Mouse (Mus musculus) frontal cortex, postnatal 10 days (tissue): ENCODE measurements around the gene Ska2.

ENCODE experiments used
- DNase-seq, 2 experiments: peaks; one replicate each; pipeline ENCODE4 v3.0.0; 2022; ENCODE audit warnings: low spot score in 2 of 2, mixed read lengths in 1 of 2

Gene Ska2

DNA sequence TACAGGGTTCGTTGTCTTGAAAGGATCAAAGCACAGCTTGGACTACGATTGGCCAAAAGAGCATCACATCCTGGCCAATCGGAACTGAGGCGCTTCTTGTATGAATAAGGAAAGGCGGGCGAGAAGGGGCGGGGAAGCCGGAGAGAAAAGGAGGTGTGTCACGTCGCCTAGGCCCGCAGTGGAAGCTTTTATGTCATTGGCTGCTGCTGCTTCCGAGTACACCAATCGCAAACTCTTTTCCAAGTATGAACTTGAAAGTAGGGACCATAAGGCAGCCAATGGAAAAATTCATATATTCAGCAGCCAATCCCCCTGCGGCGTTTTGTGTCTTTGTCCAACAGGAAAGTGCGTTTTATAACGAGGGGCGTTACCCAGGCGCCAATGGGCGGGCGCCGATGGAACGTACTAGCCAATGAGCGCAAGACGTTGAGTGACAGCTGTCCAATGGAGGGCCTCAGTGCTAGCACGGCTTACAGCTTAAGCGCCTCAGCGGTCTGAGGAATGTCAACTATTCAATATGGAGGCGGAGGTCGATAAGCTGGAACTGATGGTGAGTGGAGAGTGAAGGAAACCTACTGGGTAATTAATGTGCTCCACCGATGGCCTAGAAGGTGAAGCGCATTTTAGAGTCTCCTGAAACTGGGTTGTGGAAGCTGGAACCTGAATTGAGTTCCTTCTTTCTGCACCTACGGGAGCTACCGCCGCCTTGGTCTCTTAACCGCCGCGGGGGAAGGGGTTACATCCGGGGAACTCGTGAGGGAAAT lies at the start of gene Ska2:
TSS of gene Ska2 (plus strand) at position 480 of the 764 bp plus-strand sequence.
- DNase-seq = peak; percentile 97 to 99

DNA sequence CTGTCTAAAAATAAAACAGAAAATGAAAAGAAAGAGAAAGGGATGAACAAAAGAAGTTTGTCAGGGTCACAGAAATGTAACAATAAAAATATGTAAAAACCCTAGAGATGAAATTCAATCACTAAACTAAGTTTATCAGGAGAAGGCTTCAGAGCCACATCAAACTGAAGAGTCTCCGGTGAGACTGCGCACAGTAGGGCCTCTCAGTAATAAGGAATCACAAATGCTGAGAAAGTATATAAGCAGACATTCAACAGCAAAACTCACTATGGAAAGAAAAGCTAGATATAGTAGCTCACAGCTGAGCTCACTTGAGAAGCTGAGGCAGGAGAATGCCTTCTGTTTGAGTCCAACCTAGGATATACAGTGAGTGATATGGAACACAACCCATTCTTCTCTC lies 48.6 kb upstream of the Ska2 start:
- DNase-seq = no peak

DNA sequence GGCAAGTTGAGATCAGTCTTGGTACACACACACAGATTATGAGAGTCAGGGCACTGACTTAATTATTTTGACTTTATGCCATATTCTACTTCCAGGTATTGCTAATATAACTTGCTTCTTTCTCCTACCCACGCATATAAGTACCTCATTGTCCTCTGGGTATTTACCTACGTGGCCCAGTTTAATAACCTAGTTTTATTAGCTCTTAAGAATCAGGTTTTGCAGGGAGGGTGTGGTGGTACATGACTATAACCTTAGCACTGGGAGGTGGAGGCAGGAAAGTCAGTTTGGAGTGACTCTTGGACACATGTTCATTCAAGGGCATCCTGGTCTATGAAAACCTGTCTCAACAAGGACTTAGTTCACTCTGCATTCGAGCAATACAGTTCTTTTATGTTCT lies 46.9 kb upstream of the Ska2 start:
- DNase-seq = no peak

DNA sequence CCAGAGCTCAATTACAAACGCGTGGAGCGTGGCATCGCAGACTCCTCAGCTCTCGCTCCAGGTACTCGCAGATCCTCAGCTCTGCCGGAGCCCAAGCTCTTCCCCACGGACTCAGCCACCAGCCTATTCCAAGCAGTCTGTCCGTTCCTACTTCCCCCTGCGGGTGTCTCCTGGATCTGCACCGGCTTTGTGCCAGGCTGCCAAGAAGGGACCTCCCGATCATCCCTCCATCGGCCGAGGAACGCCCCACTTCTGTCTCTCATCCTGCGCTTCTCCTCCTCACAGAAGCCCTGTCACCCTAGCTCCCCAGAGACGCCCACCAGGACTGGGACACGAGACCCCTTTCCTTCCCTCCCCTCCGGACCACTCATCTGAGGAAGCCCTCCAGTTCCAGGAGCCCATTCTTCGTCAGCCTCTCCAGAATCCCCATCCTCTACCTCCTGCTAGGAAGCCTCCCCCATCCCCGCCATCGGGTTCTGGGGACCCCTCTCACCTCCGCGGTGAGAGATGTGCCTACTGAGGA lies 35.6 kb upstream of the Ska2 start:
- peak; percentile 59 to 71 for DNase-seq

DNA sequence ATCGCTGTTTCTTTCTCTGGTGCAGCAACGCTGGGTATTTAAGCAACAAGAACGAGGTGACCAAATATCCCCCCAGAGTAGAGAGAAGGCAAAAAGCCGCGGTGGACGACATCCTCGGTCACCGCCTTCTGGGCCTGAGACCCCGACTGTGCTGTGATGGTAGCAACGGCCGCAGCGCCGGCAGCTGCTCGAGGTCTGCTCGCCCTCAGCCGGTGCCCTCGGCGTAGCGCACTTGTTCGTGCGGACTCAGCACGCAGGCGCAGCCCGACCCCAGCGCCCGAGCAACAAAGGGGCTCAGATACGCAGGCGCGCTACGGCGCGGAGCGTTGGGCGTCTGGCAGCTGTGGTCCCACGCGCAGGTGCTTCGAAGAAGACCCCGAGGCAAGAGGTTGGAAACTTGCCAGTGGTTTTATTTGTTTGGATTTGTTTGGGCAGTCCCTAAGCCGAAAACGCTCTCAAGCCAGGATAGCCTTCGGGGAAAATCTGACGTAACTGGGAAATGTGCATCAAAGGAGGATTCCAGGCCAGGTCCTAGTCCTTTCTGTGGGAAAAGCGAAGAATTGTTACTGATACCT lies 35.1 kb upstream of the Ska2 start, which contains the start of gene Gdpd1:
TSS of gene Gdpd1 (minus strand) at position 197 of the 575 bp plus-strand sequence.
- peak; percentile 83 to 90 for DNase-seq

DNA sequence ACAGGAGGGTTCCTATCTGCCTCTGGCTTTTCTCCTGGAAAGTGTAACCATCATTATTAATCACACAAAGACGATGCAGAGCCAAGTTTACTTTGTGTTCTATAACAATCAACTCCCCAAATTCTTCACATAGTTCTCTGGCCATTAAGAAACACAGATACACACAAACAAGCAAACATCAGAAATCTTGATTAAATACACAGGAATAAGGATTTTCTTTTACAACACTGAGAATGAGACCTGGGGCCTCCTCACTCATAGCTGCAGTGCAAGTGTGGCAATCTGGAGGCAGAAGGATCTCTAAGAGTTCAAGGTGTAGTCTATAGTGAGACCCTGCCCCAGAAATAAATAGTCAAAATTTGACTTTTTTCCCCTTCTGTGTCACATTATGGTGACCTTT lies 25.3 kb upstream of the Ska2 start:
- no peak for DNase-seq

DNA sequence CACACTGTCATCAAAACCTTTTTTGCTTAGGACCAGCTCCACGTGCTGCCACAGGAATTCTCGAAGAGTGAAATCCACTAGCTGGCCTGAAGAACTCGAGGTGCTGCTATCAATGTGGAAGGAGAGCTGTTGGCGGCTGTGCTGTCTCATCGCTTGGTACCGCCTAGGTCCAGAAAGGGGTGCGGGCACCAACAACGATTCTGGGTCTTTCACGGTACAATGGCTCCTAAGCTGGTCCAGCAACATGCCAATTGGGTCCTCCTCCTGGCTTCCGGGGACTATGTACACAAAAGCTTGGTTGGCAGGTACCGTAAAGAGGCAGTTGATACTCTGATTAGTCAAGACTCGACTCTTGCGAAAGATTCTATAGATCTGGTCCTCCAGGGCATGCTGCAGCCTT lies 23.6 kb upstream of the Ska2 start:
- DNase-seq = no peak

DNA sequence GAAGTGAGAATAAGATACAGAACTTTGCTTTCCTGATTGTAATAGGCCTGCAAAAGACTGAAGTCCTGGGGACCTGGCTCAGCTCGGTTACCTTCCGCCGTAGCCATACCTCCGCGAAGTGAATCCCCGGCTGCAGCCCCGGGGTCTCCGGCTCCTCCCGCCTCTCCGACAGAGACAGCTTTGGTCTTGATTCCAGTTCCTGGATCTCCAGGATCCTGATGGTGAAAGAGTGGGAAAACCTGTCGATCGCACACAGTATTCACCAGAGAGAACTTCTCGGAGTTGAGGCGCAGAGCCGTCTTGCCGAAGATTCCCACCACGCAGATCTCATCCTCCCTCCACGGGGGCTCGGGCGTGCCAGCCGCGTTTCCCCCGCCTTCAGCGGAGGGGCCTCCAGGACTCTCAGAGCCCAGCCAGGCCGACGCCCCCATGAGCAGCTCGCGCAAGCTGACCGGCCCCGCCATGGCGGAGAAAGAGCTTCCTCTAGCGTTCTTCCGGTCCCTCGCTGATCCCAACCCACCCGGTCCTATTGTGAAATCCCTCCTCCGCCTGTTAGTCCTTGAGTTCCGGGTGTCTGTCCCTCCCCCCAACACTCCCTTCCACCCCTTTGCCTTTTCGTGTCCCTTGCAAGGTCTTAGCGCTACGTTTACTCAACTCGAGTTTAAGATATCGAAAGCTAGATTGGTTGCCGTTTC lies 22.6 kb upstream of the Ska2 start, which contains the start of gene Smg8:
TSS of gene Smg8 (minus strand) at position 485 of the 695 bp plus-strand sequence.
- peak; percentile 59 to 74 for DNase-seq

DNA sequence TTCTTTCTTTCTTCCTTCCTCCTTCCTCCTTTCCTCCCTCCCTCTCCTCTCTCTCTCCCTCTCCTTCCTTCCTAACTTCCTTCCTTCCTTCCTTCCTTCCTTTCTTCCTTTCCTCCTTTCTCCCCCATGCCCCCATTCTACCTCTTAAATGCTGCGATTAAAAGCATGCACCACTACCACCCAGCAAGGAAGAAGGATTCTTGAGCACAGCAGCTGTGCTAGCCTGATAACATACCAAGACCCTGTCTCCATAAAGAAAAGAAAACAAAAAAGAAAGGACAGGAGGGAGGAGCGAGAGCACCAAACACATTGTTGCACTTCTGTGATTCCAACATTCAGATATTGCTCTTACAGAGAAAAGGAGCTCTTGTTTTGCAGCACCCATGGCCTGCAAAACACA lies 21.9 kb upstream of the Ska2 start:
- no peak for DNase-seq

DNA sequence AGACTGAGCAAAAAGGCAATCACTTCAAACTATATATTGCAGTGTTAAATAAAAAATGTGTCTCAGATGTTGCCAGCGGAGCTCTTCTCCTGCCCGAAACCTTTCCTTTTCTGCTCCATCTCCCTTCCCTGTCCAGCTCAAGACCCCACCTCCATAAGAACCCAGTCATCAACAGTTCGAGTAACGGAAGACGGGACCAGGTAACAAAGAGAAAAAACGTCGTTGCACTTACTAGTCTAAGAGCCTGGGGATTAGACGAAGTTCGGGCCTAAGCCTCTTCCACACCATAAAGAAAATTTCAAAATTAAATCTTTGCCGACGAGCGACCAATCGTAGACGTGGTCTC lies 652 bp upstream of the Ska2 start, which contains the start of gene Prr11:
TSS of gene Prr11 (minus strand) at position 300 of the 346 bp plus-strand sequence.
- DNase-seq = no peak

DNA sequence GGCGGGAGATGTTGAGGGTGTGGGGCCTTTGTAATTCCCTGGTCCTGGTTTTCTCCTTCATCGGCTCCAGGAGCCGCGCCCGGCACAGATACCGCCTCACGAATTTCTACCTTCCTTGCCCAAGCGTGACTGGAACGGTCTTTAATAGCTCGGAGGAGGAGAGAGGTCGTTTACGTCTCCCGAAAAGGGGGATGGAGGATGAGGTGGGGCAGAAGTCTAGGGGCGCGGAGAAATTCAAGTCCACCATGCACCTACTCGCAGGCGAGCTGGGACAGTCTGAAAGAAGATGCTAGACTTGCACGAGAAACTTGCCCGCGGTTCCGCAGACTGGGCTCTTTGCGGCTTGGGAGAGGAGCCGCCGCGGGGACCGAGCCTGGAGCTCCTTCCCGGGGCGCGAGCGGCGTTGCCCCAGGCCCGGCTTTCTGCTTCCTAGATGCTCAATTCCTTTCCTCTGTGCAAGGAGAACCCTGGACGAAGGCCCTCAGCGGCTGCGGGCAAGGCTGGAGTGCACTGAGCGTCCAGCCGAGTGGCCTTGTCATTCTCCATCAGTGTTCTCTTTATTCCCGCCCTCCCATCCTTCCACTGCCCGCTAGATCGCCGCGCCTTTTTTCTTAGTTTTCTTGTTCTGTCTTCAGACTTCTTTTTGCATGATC lies 611 bp downstream of the Ska2 start:
- DNase-seq = no peak

DNA sequence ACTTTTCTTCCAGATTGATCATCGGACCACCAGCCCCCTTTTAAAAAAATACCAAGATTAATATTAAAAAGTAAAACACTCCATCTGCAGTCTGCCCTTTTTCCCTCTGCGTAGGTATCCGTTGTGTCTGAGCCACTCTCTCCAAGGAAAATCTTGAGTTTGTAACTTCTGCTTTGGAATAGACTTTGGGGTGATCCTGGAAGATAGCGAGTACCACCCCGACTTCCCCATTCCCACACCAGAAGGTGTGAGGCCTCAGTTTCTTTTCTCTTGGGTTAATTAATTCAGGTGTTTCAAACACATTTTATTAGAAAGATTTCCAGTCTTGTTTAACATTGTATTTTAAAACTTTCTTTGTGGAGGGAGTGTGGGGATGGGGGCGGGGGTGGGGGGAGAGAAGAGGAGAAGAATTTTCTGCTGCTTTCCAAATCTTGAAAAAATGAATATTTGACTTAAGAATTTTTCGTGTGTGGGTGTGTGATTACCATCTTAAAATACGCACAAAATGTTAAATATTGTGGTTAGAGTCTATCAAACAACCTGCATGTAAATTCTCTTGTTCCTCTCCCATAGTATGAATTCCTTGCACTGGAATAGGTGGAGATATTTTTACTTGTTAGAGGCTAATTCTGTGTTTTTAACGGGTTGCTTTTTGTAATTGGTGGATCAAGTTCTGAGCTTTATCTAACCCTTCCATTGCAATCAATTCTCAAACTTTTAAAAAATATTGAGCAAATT lies 1.3 kb downstream of the Ska2 start:
- DNase-seq = no peak

DNA sequence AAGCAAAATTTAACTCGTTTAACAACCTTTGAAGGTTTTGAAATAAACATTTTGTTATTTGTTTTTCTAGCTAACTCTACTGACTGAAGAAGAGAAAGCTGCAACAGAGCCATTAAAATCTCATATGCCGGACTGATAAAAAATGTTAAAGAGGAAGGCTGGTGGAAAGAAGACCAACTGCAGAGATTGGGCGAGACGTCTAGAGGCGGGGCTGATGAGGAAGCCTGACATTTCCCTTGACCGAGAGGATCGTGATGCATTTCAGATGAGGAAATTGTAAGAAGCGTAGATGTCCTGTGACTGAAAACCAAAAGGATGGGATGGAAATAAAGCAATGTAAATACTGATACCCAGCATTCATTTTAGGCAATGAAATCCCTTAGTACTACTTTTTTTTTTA lies 12.8 kb downstream of the Ska2 start:
- DNase-seq = no peak

DNA sequence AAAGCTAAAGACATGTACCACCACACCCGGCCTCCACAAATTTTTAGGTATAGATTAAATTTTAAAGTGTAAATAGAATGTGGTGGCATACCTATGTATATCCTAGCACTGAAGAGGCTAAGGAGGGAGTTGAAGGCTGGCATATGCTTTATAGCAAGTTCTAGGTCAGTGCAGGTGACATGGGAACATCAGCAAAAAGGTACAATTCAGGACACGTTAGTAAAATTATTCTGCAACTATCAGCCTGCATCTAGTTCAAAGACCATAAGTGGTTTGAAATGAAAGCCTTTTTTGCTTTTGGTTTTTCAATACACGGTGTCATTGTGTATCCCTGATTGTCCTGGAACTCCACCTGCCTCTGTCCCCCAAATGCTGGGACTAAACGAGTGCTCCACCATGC lies 16.5 kb downstream of the Ska2 start:
- no peak for DNase-seq

DNA sequence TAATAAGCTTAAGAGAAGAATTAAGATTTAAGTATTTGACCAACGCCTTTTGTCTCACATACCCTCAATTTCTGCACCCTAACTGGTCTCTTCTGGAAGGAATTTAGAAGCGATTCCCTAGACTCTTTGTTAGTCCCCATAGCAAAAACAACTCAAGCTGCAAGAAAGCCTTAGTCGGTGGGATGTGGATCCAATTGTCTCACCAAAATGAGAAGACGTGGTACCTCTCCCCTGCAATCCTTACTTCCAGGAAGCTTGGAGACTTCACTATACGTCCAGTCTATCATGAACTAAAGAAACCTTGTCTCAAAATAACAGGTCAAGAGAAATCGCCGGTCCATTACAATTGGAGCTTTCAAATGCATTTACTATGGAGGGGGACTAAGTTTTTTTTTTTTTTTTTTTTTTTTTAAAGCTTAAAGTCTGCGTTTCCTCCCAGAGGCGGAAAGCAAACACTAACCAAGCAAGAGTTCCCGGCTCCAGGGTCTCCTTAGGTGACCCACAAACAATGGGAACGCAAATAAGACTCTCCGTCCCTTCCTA lies 17.3 kb downstream of the Ska2 start:
- no peak for DNase-seq

DNA sequence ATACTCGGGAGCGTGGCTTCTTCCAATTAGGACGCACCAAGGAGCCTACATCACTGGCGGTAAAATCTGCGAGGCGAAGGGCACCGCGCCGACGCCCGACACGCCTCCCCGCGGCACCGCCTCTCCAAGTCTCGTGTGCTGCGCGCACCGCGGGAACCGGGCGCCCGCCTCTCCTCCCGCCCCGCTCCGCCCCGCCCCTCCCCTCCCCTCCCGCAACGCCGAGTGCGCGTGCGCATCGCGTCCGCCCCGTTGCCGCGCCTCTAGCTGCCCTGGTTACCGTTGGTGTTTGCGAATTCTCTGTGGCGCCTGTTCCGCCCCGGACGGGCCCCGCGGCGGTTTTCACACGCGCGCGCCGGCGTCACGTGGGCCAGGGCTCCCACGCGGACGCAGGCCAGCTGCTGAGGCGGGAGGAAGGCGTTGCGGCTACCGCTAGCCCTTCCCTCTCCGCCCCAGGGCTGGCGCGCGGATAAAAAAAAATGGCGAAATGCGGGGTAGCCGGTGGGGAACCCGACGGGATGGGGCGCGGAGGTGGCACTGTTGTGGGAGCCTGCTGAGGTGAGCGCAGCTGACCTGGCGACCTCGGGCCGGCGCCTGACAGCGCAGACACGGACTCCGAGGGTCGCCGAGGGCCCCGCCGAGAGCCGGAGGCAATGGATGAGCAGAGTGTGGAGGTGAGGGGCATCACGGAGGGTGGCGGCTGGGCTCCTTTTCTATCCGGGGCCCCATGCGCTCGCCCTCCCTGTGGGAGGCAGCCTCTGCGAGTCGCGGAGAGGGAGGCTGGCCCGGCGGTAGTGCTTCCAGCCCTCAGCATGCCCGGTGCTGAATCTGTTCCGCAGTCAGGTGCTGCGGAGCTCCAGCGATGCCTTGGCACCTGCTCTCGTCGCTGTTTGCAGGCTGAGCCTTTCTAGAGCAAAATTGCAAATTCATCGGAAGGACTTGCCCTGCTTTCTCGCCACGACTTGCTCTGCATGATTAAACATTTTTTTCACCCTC lies 18.1 kb downstream of the Ska2 start, which contains the start of gene Trim37:
TSS of gene Trim37 (plus strand) at position 254 of the 993 bp plus-strand sequence.
- peak; percentile 88 to 89 for DNase-seq

DNA sequence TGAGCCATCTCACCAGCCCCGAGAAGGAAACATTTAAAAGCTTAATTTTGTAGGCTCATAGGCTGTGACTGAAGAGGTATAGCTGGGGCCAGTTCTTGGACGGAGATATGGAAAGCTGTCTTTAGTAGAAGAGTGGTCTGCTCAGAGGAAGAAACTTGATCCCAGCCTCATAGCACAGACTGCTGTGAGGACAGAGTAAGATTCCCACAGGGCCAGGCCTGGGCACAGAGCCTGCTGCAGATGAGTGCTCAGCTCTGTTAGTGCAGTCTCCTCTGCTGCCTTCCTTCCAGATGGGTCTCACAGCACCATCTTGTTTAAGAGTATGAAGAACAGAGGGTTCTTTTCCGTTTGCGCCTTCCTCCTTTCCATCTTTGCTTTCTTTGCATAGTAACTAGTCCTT lies 27.2 kb downstream of the Ska2 start:
- DNase-seq = no peak

DNA sequence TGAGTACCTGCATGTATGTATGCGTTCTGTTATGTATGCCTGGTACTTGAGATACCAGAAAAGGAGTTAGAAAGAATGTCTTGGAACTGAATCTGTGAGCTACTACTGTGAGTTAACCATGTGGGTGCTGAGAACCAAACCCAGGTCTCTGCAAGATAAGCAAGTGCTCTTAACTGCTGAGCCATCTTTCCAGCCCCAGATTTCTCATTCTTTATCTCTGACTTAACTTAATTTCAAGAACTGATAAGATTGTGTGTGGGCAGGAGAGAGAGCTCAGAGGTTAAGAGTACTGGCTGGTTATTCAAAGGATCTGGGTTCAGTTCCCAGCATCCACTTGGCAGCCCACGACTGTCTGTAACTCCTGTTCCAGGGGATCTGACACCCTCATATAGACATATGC lies 49.0 kb downstream of the Ska2 start:
- no peak for DNase-seq

DNA sequence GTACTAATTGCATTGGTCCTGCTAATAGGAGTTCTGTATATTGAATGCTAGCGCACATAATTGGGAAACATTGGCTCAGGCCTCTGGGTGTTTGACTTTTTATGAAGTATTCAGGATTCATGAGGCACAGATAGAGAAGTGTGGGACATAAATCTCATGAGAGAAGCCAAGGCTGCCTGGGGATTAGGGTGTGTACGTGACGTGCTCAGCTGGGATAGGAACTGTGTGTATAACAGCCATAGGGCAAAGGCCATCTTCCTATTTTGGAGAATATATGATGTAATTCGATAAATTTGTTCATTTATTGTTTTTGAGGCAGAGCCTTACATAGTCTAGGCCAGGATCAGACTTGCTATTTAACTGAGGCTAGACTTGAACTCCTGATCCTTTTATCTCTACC lies 53.7 kb downstream of the Ska2 start:
- DNase-seq = no peak

DNA sequence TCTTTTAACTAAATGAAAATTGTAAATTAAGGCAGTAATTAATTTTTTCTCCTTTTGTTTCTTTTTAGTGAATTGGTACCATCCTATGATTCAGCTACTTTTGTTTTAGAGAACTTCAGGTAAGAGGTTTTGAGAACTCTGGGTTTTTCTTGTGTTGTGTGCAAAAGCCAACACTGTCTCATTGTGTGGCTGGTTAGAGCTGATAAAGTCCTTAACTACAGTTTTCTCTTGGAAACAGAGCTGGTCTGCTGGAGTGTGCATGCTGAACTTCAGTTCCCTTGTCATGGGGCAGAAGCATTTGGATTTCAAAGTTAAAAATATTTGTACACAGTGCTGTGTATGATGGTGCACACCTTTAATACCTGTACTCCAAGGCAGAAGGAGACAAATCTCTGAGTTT lies 54.7 kb downstream of the Ska2 start:
- DNase-seq = no peak
